Mouse (Mus musculus) E14TG2a.4 (cell line): ENCODE measurements at regions not wholly inside any gene's neighbourhood (a gene's known extent, or its start where the extent isn't known, plus 50 kb on each side); places are given as distances from the start of the nearest gene placed in this dataset.

Source experiments
- CTCF ChIP-seq: conservative IDR thresholded peaks from 2 replicates; pipeline ENCODE4 v1.5.1; 2014; ENCODE audit warnings: low read length
- NANOG ChIP-seq: IDR thresholded peaks from 2 replicates; pipeline ENCODE4 v1.6.1; 2014; ENCODE audit warnings: borderline replicate concordance, low read length, mixed read lengths
- POU5F1 ChIP-seq: IDR thresholded peaks from 2 replicates; pipeline ENCODE4 v1.6.1; 2014; ENCODE audit warnings: low read length, borderline replicate concordance

DNA sequence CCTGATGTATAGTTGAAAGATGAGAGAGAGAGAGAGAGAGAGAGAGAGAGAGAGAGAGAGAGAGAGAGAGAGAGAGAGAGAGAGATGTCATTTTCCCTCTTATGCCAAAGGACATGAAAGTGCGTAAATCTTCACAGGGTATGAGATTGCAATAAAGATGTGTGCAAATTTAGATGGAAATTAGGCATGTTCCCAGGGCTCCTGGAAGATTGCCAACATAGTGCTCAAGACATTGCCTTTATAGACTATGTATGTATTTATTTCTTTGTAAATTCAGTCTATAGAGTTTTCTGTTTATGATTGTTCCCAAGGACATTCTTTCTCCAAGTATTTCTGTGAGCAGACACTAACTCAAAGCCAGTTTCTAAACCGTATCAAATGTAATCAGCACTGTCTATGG, 376.5 kb upstream of the Zeb2 start:
- no peak for TF ChIP-seq CTCF
- no peak for TF ChIP-seq POU5F1
- TF ChIP-seq NANOG, result no peak
